Mouse (Mus musculus): Measurements from ENCODE around the gene Vmn2r38. TPM values are rescaled to one million over a fixed set of nuclear protein-coding genes. Genes with fewer than 3 reads are reported as not detected.

The Vmn2r38 gene
- not detected for polyA plus RNA-seq (2017; shearing (Covaris generic))

GRCm38 (mm10) chr7:9097781-9098180 lies at the start of gene Vmn2r38:
Gene Vmn2r38 (minus strand): TSS chr7:9097881.

GRCm38 (mm10) chr7:9030698-9031097 lies 67.0 kb downstream of the Vmn2r38 start, which contains the start of gene Vmn2r39:
Gene Vmn2r39 (minus strand): TSS chr7:9030798.

Other genes starting within 250 kb of the Vmn2r38 start
- gene Vmn2r40, start 166.4 kb downstream of the Vmn2r38 start, polyA plus RNA-seq (2017; shearing (Covaris generic)), result not detected
- gene Vmn2r39, start 67.1 kb downstream of the Vmn2r38 start, polyA plus RNA-seq (2017; shearing (Covaris generic)), result not detected
- gene Vmn2r37, start 125.8 kb upstream of the Vmn2r38 start, polyA plus RNA-seq (2017; shearing (Covaris generic)), result not detected

Measured in activated CD4-positive, CD25-positive, alpha-beta regulatory T cell, adult 9 weeks (primary cell).